7 mouse cellular contexts compared by ENCODE assay signal in the genomic region with DNA sequence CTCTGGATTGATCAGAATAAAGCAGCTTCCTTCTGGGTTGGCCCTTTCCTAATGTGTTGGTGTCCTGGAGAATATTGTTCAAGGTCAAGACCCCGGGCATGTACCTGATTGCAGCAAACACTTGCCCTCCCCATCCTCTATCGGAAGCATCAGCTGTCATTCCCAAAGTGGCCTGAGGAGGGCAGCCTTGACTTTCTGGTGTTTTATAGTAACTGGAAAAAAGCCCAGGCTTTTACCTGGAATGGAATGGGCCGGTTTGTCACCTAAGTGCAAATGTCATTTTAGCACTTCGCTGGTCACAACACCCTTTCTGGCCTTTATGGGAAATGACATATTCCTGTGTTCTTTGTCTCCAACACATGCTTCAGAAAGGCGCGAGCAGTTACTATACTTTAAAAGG.
DNase-seq lines count a peak whose midpoint lies in the region; ATAC-seq and TF ChIP-seq lines count a peak whose summit lies in the region.

No protein-coding gene starts in this region.

- TF ChIP-seq EP300 in CH12.LX (IDR thresholded peaks at IDR 0.05; ENCODE audit: low read length): no peak
- no peak for TF ChIP-seq EP300 in lung, postnatal 0 days (IDR thresholded peaks at IDR 0.05)

- TF ChIP-seq POLR2A in CH12.LX (IDR thresholded peaks at IDR 0.05; ENCODE audit: low read depth, low read length): no peak

- H3K4me1 ChIP-seq in CH12.LX (ENCODE audit: control insufficient read depth in 1 of 2, insufficient read depth in 2 of 2): no peaks in the 10 kb centered on the region
- H3K4me1 ChIP-seq in lung, postnatal 0 days (ENCODE audit: insufficient read depth, low read depth, low read length): no peaks in the 10 kb centered on the region

- no peaks in the 10 kb centered on the region for H3K36me3 ChIP-seq in CH12.LX (replicated peaks in 1 of 2; ENCODE audit: control insufficient read depth in 1 of 2, insufficient read depth in 1 of 2, low read length in 1 of 2)
- no peaks in the 10 kb centered on the region for H3K36me3 ChIP-seq in lung, postnatal 0 days (ENCODE audit: insufficient read depth, low read length)

- peak overlapping the region; percentile 26; the same call in 1 of the 2 replicates for H3K9ac ChIP-seq in CH12.LX (ENCODE audit: insufficient read depth, low read depth)
- H3K9ac ChIP-seq in lung, postnatal 0 days (replicated peaks; ENCODE audit: low read depth): no peak overlapping the region

- H3K4me3 ChIP-seq in CH12.LX (replicated peaks in 1 of 3; ENCODE audit: low read depth in 2 of 3, low read length in 2 of 3, poor library complexity in 1 of 3): peak overlapping the region in 2 of 3 experiments; percentile 21
- H3K4me3 ChIP-seq in lung, postnatal 0 days (ENCODE audit: low read depth, low read length): peak overlapping the region; percentile 9; the same call in 1 of the 2 replicates

- H3K9me3 ChIP-seq in CH12.LX (replicated peaks; ENCODE audit: low read length): no peaks in the 10 kb centered on the region
- no peaks in the 10 kb centered on the region for H3K9me3 ChIP-seq in lung, postnatal 0 days (ENCODE audit: low read length)

- peak overlapping the region; percentile 76 for H3K4me2 ChIP-seq in CH12.LX (ENCODE audit: insufficient read depth, low read depth, poor library complexity, severe bottlenecking)
- H3K4me2 ChIP-seq in lung, postnatal 0 days (replicated peaks; ENCODE audit: low read depth, low read length): peak overlapping the region; percentile 28; the same call in 1 of the 2 replicates

- WGBS in lung, postnatal 0 days: 44% methylated on average over 6 of the region's 6 CpGs

- H3K79me2 ChIP-seq in CH12.LX (replicated peaks; ENCODE audit: control insufficient read depth, extremely low read depth, insufficient read depth, poor library complexity, severe bottlenecking): no peaks in the 10 kb centered on the region

- dilution Hi-C loops in CH12.LX (cut with MboI; ENCODE audit: extremely low pct_ligation_motif_present, extremely low pct_unique_long_range_greater_than_20kb, low sequenced_read_pairs): no loop called here

- DNase-seq in 3T3-L1 (ENCODE audit: low read depth, low spot score) (peak; percentile 35), CH12.LX (ENCODE audit: extremely low read depth) (peak; percentile 48)
- peak; percentile 86 to 93 for DNase-seq in cerebellum, postnatal 10 days
- DNase-seq in heart, postnatal 4 days: peak; percentile 56
- DNase-seq in layer of hippocampus, adult 18-20 months (ENCODE audit: low spot score in 2 of 2): peak; percentile 32 to 81
- DNase-seq in lung, postnatal 0 days (ENCODE audit: low spot score): peak; percentile 41
- peak; percentile 75 for DNase-seq in right cerebral cortex, postnatal 14 days

- in situ Hi-C loops in CH12.LX (cut with MboI; ENCODE audit: low pct_ligation_motif_present, low pct_unique_long_range_greater_than_20kb, low sequenced_read_pairs): loop anchor here (25.0 kb wide), 1 partner anchor 341 kb away; no protein-coding TSS in a partner anchor

- no peak overlapping the region for H3K27ac ChIP-seq in CH12.LX (ENCODE audit: insufficient read depth, low read depth)
- H3K27ac ChIP-seq in lung, postnatal 0 days (ENCODE audit: low read length): no peak overlapping the region

- TF ChIP-seq CTCF in CH12.LX (conservative IDR thresholded peaks at IDR 0.05 in 1 of 2, IDR thresholded peaks at IDR 0.05 in 1 of 2; ENCODE audit: low read depth in 2 of 2, low read length in 2 of 2): peak; percentile 47 to 83
- peak; percentile 76 for TF ChIP-seq CTCF in lung, postnatal 0 days (IDR thresholded peaks at IDR 0.05)

- TF ChIP-seq RAD21 in CH12.LX (IDR thresholded peaks at IDR 0.05; ENCODE audit: low read depth, low read length): peak; percentile 85

- no peaks in the 10 kb centered on the region for H3K27me3 ChIP-seq in CH12.LX (replicated peaks)
- H3K27me3 ChIP-seq in lung, postnatal 0 days (replicated peaks; ENCODE audit: insufficient read depth, low read length): no peaks in the 10 kb centered on the region

- ATAC-seq in lung, postnatal 0 days: no peak

TF ChIP-seq in CH12.LX, 34 proteins besides CTCF, POLR2A, EP300 and RAD21:
- TF ChIP-seq SMC3 (IDR thresholded peaks at IDR 0.05; ENCODE audit: low read depth, low read length): peak; percentile 55; the same call in 1 of the 2 replicates
- no peak for TF ChIP-seq USF1 (IDR thresholded peaks at IDR 0.05; ENCODE audit: low read depth, low read length)

Comparison
In these comparisons a context has a peak if more than half of its experiments do, and no peak if none do; other contexts are left out.
1. DNase-seq: peak in every context shown above with its lines; median percentile 90 in cerebellum, postnatal 10 days; 75 in right cerebral cortex, postnatal 14 days; 56 in layer of hippocampus, adult 18-20 months; 56 in heart, postnatal 4 days; 48 in CH12.LX; 41 in lung, postnatal 0 days; 35 in 3T3-L1.